In the genomic region with DNA sequence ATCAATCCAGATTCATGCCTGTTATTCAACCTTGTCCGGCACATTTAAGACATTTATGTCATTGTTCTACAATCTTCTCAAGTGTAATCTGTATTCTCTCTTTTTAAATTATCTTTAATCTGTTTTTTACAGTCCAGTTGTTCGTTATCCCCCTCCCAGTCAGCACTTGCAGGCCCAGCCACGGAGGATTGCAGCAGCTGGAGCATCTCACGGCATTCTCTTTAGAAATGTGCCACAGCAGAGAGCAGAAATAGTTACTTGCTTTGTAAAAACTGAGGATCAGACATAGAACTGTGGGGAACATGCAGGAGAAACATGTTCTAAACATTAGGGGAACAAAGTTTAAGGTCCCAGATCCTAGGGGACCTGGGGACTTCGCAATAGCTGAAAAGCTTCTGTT, we compare ENCODE assay signal across 19 mouse cellular contexts. TPM values are rescaled to one million over a fixed set of nuclear protein-coding genes. Genes with fewer than 3 reads are reported as not detected.
DNase-seq lines count a peak whose midpoint lies in the region; ATAC-seq and TF ChIP-seq lines count a peak whose summit lies in the region.
"Had no signal": no experiment of that assay in that cellular context is flagged by ENCODE, and none has a peak within 500 bp of the region (broad histone marks: within the 10 kb centered on the region; RNA-seq: fewer than 3 reads in every experiment).

No protein-coding gene starts in this region.

- peak overlapping the region; percentile 34; the same call in 1 of the 2 replicates for H3K27ac ChIP-seq in intestine, embryonic 14.5 days (ENCODE audit: low read depth)
- no peak overlapping the region for H3K27ac ChIP-seq in intestine, embryonic 15.5 days
- no peak overlapping the region for H3K27ac ChIP-seq in kidney, adult 2 months (ENCODE audit: insufficient read depth, low read depth, low read length)
- H3K27ac ChIP-seq: embryonic facial prominence, embryonic 15.5 days; limb, embryonic 13.5 days; liver, embryonic 13.5 days had no signal

- WGBS in intestine, embryonic 14.5 days: 58% methylated on average over 5 of the region's 5 CpGs
- WGBS in intestine, embryonic 15.5 days: 52% methylated on average over 5 of the region's 5 CpGs
- 77% methylated on average over 5 of the region's 5 CpGs for WGBS in kidney, adult 2 months

- H3K36me3 ChIP-seq in intestine, embryonic 14.5 days (ENCODE audit: control insufficient read depth, insufficient read depth, low read length): peaks cover 17% of the 10 kb centered on the region
- H3K36me3 ChIP-seq in intestine, embryonic 15.5 days: no peaks in the 10 kb centered on the region
- no peaks in the 10 kb centered on the region for H3K36me3 ChIP-seq in kidney, adult 2 months (ENCODE audit: control insufficient read depth, insufficient read depth, low read length)
- H3K36me3 ChIP-seq: liver, embryonic 13.5 days had no signal

- no peaks in the 10 kb centered on the region for H3K27me3 ChIP-seq in intestine, embryonic 14.5 days (replicated peaks; ENCODE audit: control insufficient read depth, insufficient read depth, low read length)
- no peaks in the 10 kb centered on the region for H3K27me3 ChIP-seq in intestine, embryonic 15.5 days (replicated peaks)
- no peaks in the 10 kb centered on the region for H3K27me3 ChIP-seq in kidney, adult 2 months (replicated peaks; ENCODE audit: control insufficient read depth, insufficient read depth, low read length)
- H3K27me3 ChIP-seq: embryonic facial prominence, embryonic 15.5 days; limb, embryonic 13.5 days; liver, embryonic 13.5 days had no signal

- TF ChIP-seq CTCF in kidney, adult 2 months (conservative IDR thresholded peaks at IDR 0.05; ENCODE audit: insufficient read depth, insufficient read length, low read depth, low read length): no peak

- H3K4me3 ChIP-seq in intestine, embryonic 14.5 days (ENCODE audit: low read depth, low read length): no peak overlapping the region
- no peak overlapping the region for H3K4me3 ChIP-seq in intestine, embryonic 15.5 days (replicated peaks)
- no peak overlapping the region for H3K4me3 ChIP-seq in kidney, adult 2 months (ENCODE audit: insufficient read depth, low read depth, low read length)
- H3K4me3 ChIP-seq: embryonic facial prominence, embryonic 15.5 days; limb, embryonic 13.5 days; liver, embryonic 13.5 days had no signal

- DNase-seq in intestine, embryonic 14.5 days (ENCODE audit: low spot score): no peak
- peak; percentile 30 for DNase-seq in kidney, postnatal 14 days
- DNase-seq in kidney, adult 2 months: no peak
- peak; percentile 14 for DNase-seq in urinary bladder, postnatal 14 days (ENCODE audit: low spot score)
- no peak for DNase-seq in urinary bladder, postnatal 10 days (ENCODE audit: low spot score)
- DNase-seq in adrenal gland, adult (ENCODE audit: inconsistent age in 2 of 2, low spot score in 1 of 2): no peak
- DNase-seq: B cell, adult 2 months; cerebellum, adult 18-20 months; cerebellum, postnatal 36 days; gastrocnemius, postnatal 25 days; heart, postnatal 4 days; liver, embryonic 13.5 days; thymus, postnatal 36 days had no signal

- no peak for ATAC-seq in intestine, embryonic 14.5 days (replicated peaks; ENCODE audit: low FRiP score, low TSS enrichment, low read depth)
- ATAC-seq in intestine, embryonic 15.5 days: no peak
- ATAC-seq: forebrain, embryonic 16.5 days; hindbrain, embryonic 16.5 days had no signal

- no peak overlapping the region for H3K4me2 ChIP-seq in intestine, embryonic 14.5 days (ENCODE audit: low read length)
- H3K4me2 ChIP-seq in intestine, embryonic 15.5 days (replicated peaks): no peak overlapping the region
- H3K4me2 ChIP-seq: embryonic facial prominence, embryonic 15.5 days; limb, embryonic 13.5 days; liver, embryonic 13.5 days; midbrain, embryonic 11.5 days had no signal

- H3K9ac ChIP-seq in intestine, embryonic 14.5 days (ENCODE audit: low read length): no peak overlapping the region
- H3K9ac ChIP-seq in intestine, embryonic 15.5 days: no peak overlapping the region
- H3K9ac ChIP-seq: embryonic facial prominence, embryonic 15.5 days; limb, embryonic 13.5 days; liver, embryonic 13.5 days had no signal

- TF ChIP-seq POLR2A in kidney, adult 2 months (IDR thresholded peaks at IDR 0.05; ENCODE audit: low read depth, low read length): no peak

- H3K4me1 ChIP-seq in intestine, embryonic 14.5 days (replicated peaks; ENCODE audit: control insufficient read depth, insufficient read depth, low read length): peaks cover 3% of the 10 kb centered on the region; the same call in 1 of the 2 replicates
- H3K4me1 ChIP-seq in intestine, embryonic 15.5 days (replicated peaks): 0 out of 2 replicates have a peak, but pooled peaks cover 3% of the 10 kb centered on the region
- H3K4me1 ChIP-seq in kidney, adult 2 months (ENCODE audit: control insufficient read depth, insufficient read depth, low read length): no peaks in the 10 kb centered on the region
- H3K4me1 ChIP-seq: embryonic facial prominence, embryonic 15.5 days; limb, embryonic 13.5 days; liver, embryonic 13.5 days had no signal

- H3K9me3 ChIP-seq in intestine, embryonic 14.5 days (ENCODE audit: control insufficient read depth, low read length): no peaks in the 10 kb centered on the region
- H3K9me3 ChIP-seq in intestine, embryonic 15.5 days: no peaks in the 10 kb centered on the region
- H3K9me3 ChIP-seq: embryonic facial prominence, embryonic 15.5 days; limb, embryonic 13.5 days; liver, embryonic 13.5 days had no signal

RNA-seq across cellular contexts. Expression of gene Cyp27a1, which starts 8.4 kb away (rescaled TPM):
- 6.4 and 8.9 TPM in 2 replicates for polyA plus RNA-seq in intestine, embryonic 14.5 days (2014; fragmentation: Nextera tagmentation; extraction: Ambion mirVana)
- 6.0 and 6.3 TPM in 2 replicates for polyA plus RNA-seq in intestine, embryonic 15.5 days (2015; fragmentation: Nextera tagmentation; extraction: Ambion mirVana)
- 31.7 and 34.6 TPM in 2 replicates for polyA plus RNA-seq in kidney, adult 2 months (2012; rRNA removed)

RNA-seq across cellular contexts. Expression of gene Ttll4, which starts 43.5 kb away (rescaled TPM):
- polyA plus RNA-seq in intestine, embryonic 14.5 days (2014; fragmentation: Nextera tagmentation; extraction: Ambion mirVana): 21.8 and 26.3 TPM in 2 replicates
- polyA plus RNA-seq in intestine, embryonic 15.5 days (2015; fragmentation: Nextera tagmentation; extraction: Ambion mirVana): 10.1 and 11.0 TPM in 2 replicates
- polyA plus RNA-seq in kidney, adult 2 months (2012; rRNA removed): 11.2 and 15.2 TPM in 2 replicates

RNA-seq across cellular contexts. Expression of gene Prkag3, which starts 44.0 kb away (rescaled TPM):
- polyA plus RNA-seq in intestine, embryonic 14.5 days (2014; fragmentation: Nextera tagmentation; extraction: Ambion mirVana): 0.09 TPM in 2 replicates
- 0.16 and 0.19 TPM in 2 replicates for polyA plus RNA-seq in intestine, embryonic 15.5 days (2015; fragmentation: Nextera tagmentation; extraction: Ambion mirVana)
- polyA plus RNA-seq in kidney, adult 2 months (2012; rRNA removed): 2.9 TPM in 2 replicates
- polyA plus RNA-seq: forebrain, embryonic 16.5 days; midbrain, embryonic 11.5 days had no signal

Comparison
In these comparisons a context has a peak if more than half of its experiments do, and no peak if none do; other contexts are left out.
1. DNase-seq: peak in kidney, postnatal 14 days (single experiment) and urinary bladder, postnatal 14 days (single experiment); none in intestine, embryonic 14.5 days (single experiment), kidney, adult 2 months (single experiment), urinary bladder, postnatal 10 days (single experiment) and adrenal gland, adult (0 of 2).